Mouse (Mus musculus) CD8-positive naive resting alpha-beta T cell, adult 57 days (primary cell): Measurements from ENCODE around the gene Nphp3. TPM values are rescaled to one million over a fixed set of nuclear protein-coding genes. Genes with fewer than 3 reads are reported as not detected.

Experiments
- total RNA-seq: library from RNA; stranded (reverse); gene quantifications from one replicate; pipeline ENCODE4 v1.2.4, GENCODE M21; 2023

The Nphp3 gene
- 5.2 TPM for total RNA-seq

GRCm38 (mm10) chr9:104001921-104002859 is at the start of gene Nphp3:
Gene Nphp3 (plus strand): TSS chr9:104002544.

GRCm38 (mm10) chr9:104040362-104040761 is 38.0 kb downstream of the Nphp3 start, which contains the start of gene Gm28305:
Gene Gm28305 (plus strand): TSS chr9:104040662.

DNA sequence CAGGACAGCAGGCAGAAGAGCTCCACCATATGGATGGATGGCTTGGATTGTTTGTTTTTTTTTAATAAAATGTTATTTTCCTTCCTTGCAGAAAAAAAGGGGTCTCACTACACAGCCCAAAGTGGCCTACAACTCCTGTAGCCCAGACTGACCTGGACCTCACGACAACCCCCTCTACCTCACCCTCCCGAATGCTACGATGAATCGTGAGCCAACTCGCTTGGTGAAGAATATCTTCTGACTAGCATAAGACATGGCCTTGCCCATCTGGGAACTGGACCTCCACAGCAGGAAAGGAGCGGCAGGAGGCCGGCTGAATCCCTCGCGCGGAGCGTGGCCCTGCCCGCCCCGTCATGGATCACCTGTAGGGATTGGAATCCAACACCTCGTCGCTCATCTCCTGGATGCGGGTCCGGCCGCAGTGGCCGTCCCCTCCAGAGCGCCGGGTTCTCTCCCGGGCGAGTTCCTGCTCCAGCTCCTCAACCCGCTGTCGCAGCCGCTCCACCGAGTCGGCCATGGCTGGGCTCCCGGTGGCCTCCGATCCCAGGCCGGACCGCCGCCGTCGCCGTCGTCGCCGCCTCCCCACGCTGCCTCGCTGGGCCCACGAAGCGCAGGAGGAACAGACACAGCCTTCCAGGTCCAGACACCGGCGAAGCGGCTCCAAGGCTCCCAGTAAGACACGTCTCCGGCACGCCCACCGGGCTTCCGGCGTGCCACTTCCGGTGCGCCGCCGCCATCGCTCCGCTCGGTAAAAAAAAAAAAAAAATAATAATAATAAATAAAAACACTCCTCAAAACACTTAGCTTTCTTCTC is 60.3 kb downstream of the Nphp3 start, which contains the start of gene Uba5:
Gene Uba5 (minus strand): TSS at position 705 of the 814 bp plus-strand sequence.

DNA sequence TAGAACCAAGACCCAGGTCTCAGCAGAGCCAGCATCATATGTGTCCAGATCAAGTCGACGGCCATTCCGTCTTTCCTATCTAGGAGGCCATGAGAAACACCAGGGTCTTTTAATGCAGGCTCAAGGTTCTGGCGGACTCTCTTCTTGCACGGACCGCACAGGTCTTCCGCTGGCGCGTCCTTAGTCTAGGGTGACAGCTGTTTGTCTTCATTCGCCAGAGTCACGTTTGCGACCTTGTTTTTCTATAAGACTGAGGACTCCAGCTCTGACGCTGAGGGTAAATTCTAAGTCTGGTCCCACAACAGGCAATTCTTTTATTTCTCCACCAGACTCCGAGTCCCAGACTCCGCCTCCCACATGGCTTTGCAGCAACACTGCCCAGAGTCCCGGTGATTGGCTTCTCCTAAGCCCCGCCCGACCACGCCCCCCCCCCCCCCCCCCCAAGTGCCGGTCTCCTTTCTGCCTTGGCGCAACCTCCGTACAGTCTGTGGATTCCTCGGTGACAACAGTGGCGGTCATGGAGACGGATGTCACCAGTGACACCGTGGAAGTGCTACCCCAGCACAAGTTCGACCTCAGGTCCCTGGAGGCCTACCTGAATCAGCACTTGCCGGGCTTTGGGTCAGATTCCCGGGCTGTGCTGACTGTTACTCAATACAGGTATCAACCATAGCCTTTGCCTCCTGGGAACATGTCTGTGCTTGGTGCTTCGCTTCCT is 61.1 kb downstream of the Nphp3 start, which contains the start of gene Acad11:
Gene Acad11 (plus strand): TSS at position 134 of the 718 bp plus-strand sequence.

Other genes starting within 250 kb of the Nphp3 start
- 4.6 TPM for gene Tmem108, start 240.7 kb upstream of the Nphp3 start, total RNA-seq
- gene Gm28305, start 38.1 kb downstream of the Nphp3 start, total RNA-seq: 3.8 TPM
- 24.4 TPM for gene Uba5, start 60.6 kb downstream of the Nphp3 start, total RNA-seq
- 11.8 TPM for gene Acad11, start 60.8 kb downstream of the Nphp3 start, total RNA-seq
- not detected for gene Ackr4, start 124.4 kb downstream of the Nphp3 start, total RNA-seq